Mouse (Mus musculus) olfactory bulb, adult 2 months (tissue): ENCODE measurements around the gene Zfp62.

Experiments used
- CTCF ChIP-seq: fragments of 200-500 bp; IDR thresholded peaks from 2 replicates; pipeline ENCODE4 v1.5.1; 2012; ENCODE audit warnings: low read depth, mild to moderate bottlenecking, low read length, moderate library complexity; ENCODE audit not compliant: insufficient read depth
- POLR2A ChIP-seq: fragments of 200-500 bp; IDR thresholded peaks from 2 replicates; pipeline ENCODE4 v1.6.1; 2012; ENCODE audit warnings: mild to moderate bottlenecking, low read depth, low read length, moderate library complexity; ENCODE audit not compliant: insufficient read depth

- TF ChIP-seq CTCF (no peak), POLR2A (no peak)
Observed at GRCm38 (mm10) chr11:49264081-49264480, 61.0 kb downstream of the Zfp62 start.
